19 mouse cellular contexts compared by ENCODE assay signal in the genomic region with DNA sequence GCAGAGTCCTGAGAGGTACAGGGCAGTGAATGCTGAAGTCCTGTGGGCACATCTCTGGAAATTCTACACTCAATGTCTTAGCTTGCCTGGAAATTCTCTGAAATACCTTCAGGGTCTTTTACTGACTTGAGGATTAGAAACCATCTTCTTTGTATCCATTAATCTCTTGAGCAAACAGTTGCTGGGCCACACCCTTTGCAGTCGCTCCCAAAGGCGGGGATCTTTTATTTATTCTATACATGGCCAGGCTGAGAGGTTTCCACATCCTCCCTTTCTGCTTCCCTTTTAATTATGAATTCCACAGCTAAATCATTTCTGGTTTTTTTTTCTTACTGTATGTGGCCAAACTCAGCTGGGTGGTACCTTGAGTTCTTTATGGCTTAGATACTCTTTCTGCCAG. TPM values are rescaled to one million over a fixed set of nuclear protein-coding genes. Genes with fewer than 3 reads are reported as not detected.
"Had no signal": no experiment of that assay in that cellular context is flagged by ENCODE, and none has a peak within 500 bp of the region (broad histone marks: within the 10 kb centered on the region; RNA-seq: fewer than 3 reads in every experiment).

No protein-coding gene starts in this region.

- H3K4me1 ChIP-seq: liver, embryonic 12.5 days; lung, embryonic 15.5 days; midbrain, embryonic 15.5 days; neural tube, embryonic 12.5 days had no signal

- H3K4me2 ChIP-seq: liver, embryonic 12.5 days; lung, embryonic 15.5 days; midbrain, embryonic 11.5 days; midbrain, embryonic 15.5 days; neural tube, embryonic 12.5 days had no signal

- H3K9ac ChIP-seq: liver, embryonic 12.5 days; lung, embryonic 15.5 days; midbrain, embryonic 15.5 days; neural tube, embryonic 12.5 days had no signal

- DNase-seq: kidney, adult 8-10 months; kidney, postnatal 4 days; lung, postnatal 14 days; thymus, postnatal 4 days had no signal

- H3K27ac ChIP-seq: kidney, postnatal 0 days; layer of hippocampus, adult 2 months; liver, embryonic 12.5 days; lung, embryonic 15.5 days; macrophage; midbrain, embryonic 15.5 days; neural tube, embryonic 12.5 days had no signal

- H3K27me3 ChIP-seq: liver, embryonic 12.5 days; lung, embryonic 15.5 days; midbrain, embryonic 15.5 days; neural tube, embryonic 12.5 days had no signal

- H3K9me3 ChIP-seq: liver, embryonic 12.5 days; lung, embryonic 15.5 days; midbrain, embryonic 15.5 days; neural tube, embryonic 12.5 days had no signal

- ATAC-seq: liver, embryonic 12.5 days; midbrain, embryonic 15.5 days had no signal

- H3K4me3 ChIP-seq: layer of hippocampus, adult 2 months; liver, embryonic 12.5 days; lung, embryonic 15.5 days; megakaryocyte, embryonic 14.5 days; midbrain, embryonic 15.5 days; neural tube, embryonic 12.5 days had no signal

- H3K36me3 ChIP-seq: liver, embryonic 12.5 days; lung, embryonic 15.5 days; midbrain, embryonic 15.5 days; neural tube, embryonic 12.5 days had no signal

RNA-seq across cellular contexts. Expression of a gene that starts 37.4 kb away (rescaled TPM):
- total RNA-seq: layer of hippocampus, adult 2 months; layer of hippocampus, postnatal 10 days; left cerebral cortex, postnatal 36 days; monocyte, adult 5-6 weeks; neutrophil, adult 5-6 weeks had no signal
- polyA plus RNA-seq: kidney, postnatal 0 days; limb, embryonic 14.5 days; liver, embryonic 12.5 days; liver, embryonic 16.5 days; lung, embryonic 15.5 days; macrophage; midbrain, embryonic 11.5 days; midbrain, embryonic 15.5 days; neural tube, embryonic 12.5 days had no signal
